Mouse (Mus musculus) heart, postnatal 0 days (tissue): ENCODE results near the gene Ssbp3.

Experiments
- CTCF ChIP-seq: IDR thresholded peaks from 2 replicates; pipeline ENCODE4 v1.5.1; 2016; ENCODE audit warnings: antibody characterized with exemption, control low read depth, low read depth
- EP300 ChIP-seq: IDR thresholded peaks from 2 replicates; pipeline ENCODE4 v1.6.1; 2016; ENCODE audit warnings: antibody characterized with exemption, low read depth

DNA sequence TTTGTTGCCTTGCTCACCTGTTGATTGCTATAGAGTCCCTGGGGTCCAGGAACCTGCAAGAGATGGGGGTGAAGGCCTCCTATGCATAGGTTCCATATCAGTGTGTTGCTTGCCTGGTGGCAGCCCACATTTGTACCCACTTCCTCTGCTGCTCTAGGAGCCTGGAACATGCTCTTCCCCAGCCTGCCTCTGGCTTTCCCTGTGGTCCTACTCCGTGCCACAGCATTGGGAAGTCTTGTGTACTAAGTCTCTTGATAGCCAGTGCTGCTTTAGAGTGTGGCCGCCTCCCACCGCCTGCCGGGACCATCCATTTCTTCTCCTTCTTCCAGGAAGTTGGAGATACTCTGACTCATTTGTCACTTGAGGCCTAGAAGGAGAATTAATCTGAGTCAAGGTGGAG, 13.7 kb downstream of the Ssbp3 start:
- no peak for TF ChIP-seq CTCF
- TF ChIP-seq EP300: no peak
